Mouse (Mus musculus): Measurements from ENCODE around the gene S100a6. TPM values are rescaled to one million over a fixed set of nuclear protein-coding genes. Genes with fewer than 3 reads are reported as not detected.

Gene S100a6
- total RNA-seq, 2 experiments from 2014 or later: 26.3 to 30.1 TPM

- no peak for DNase-seq (ENCODE audit: low spot score in 2 of 2)
Measured at GRCm38 (mm10) chr3:90625496-90625895, 12.8 kb downstream of the S100a6 start.

- DNase-seq (ENCODE audit: low spot score in 2 of 2): no peak
Measured at GRCm38 (mm10) chr3:90626266-90627021, 13.8 kb downstream of the S100a6 start.

DNA sequence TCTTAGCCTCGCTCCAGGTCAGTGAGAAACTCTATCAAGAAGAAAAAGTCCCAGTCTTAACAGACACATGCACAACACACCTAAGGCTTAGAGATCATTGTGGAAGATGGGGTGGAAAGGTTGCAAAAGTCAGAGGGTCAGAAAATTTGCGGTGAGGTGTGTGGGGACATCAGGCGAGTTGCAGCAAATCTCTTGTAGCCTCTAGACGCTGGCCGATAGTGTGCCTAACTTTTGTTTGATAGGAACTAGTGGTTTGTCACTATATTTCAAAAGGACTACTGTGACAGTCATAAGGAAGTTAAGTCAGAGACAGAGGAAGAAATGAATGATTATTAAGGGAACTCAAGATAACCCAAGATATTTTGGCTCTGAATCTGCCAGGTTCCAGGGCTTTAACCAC, 14.7 kb downstream of the S100a6 start:
- DNase-seq (ENCODE audit: low spot score in 2 of 2): no peak

- DNase-seq (ENCODE audit: low spot score in 2 of 2): no peak
Measured at GRCm38 (mm10) chr3:90627807-90628206, 15.1 kb downstream of the S100a6 start.

- DNase-seq (ENCODE audit: low spot score in 2 of 2): no peak
Measured at GRCm38 (mm10) chr3:90629298-90629697, 16.6 kb downstream of the S100a6 start.

- no peak for DNase-seq (ENCODE audit: low spot score in 2 of 2)
Measured at GRCm38 (mm10) chr3:90631984-90632383, 19.3 kb downstream of the S100a6 start.

DNA sequence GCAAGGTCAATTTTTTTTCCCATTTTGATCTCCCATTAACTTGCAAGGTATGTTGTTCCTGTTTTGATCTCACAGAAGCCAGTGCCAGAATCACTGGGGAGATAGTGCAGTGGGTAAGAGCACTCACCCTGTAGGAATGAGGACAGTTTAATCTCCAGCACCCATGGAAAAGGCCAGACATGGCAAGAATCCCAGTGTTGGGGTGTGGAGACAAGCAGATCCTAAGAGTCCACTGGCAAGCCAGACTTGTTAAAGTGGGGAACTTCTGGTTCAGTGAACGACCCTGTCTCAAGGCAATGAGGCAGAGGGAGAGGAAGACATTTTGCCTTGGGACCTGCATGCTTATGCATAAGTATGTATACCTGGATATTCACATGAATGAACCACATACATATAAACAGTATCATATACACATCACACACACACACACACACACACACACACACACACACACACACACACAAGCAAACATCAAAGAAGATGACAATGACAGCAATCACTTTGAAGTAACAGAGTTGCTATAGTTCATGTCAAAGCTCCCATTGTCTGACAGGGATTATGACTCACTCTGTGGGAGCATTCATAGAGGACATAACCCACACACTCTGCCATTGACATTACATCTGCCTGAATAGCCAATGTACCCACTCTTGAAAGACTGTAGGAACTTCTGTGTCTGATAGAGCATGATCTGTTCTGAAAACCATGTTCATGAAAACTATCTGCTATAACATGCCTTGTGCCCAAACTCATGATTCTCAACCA, 26.0 kb downstream of the S100a6 start:
- DNase-seq (ENCODE audit: low spot score in 2 of 2): no peak

- DNase-seq (ENCODE audit: low spot score in 2 of 2): no peak
Measured at GRCm38 (mm10) chr3:90639511-90640154, 27.0 kb downstream of the S100a6 start.

DNA sequence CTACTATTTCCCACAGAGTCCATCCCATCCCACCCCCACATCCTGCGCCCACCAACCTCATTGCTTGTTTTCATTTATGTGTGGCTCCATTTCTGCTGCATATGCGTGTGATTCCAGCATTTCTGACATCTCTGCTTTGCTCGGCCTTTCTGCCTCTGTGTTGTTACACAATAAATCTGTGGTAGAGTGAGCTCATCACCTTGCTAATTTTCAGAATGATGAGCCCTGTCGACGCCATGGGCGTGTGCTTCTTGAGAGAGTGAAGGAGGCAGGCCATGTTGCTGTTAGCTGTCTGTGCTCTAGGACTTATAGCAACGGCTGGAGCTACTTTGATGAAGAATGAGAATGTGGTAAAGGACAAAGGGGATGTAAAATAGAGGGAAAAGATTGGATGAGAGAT, 28.3 kb downstream of the S100a6 start:
- no peak for DNase-seq (ENCODE audit: low spot score in 2 of 2)

DNA sequence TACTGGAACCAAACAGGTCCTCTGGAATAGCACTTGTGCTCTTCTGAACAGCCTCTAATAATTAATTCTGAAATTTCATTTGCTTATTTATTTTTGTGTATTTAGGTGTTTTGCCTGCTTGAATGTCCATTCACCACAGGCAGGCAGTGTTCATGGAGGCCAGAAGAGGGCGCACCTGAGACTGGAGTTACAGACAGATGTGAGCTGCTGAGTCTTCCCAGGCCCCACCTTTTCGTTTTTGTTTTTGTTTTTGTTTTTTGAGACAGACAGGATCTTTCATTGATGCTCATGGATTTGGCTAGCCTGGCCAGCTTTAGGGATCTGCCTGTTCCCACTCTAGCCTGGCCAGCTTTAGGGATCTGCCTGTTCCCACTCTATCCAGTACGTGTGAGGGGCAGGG, 31.5 kb downstream of the S100a6 start:
- DNase-seq (ENCODE audit: low spot score in 2 of 2): peak in 1 of 2 experiments; percentile 24

- no peak for DNase-seq (ENCODE audit: low spot score in 2 of 2)
Measured at GRCm38 (mm10) chr3:90647291-90647690, 34.6 kb downstream of the S100a6 start.

- peak in 1 of 2 experiments; percentile 8 for DNase-seq (ENCODE audit: low spot score in 2 of 2)
Measured at GRCm38 (mm10) chr3:90648981-90649380, 36.3 kb downstream of the S100a6 start.

DNA sequence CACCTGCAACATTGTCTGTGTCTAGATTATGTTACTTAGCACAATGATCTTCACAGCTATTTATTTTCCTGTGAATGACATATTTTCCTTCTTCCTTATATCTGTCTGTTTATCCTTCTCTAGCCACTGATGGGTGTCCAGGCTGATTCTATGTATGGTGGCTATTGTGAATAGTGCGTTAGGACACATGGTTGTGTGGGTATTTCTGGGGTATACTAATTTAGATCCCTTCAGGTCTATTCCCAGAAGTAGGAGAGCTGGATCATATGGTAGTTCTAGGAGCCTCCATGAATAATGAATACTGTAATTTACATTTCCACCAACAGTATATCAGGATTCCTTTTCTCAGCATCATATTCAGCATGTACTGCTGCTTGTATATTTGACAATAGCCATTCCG, 37.1 kb downstream of the S100a6 start:
- DNase-seq (ENCODE audit: low spot score in 2 of 2): no peak

DNA sequence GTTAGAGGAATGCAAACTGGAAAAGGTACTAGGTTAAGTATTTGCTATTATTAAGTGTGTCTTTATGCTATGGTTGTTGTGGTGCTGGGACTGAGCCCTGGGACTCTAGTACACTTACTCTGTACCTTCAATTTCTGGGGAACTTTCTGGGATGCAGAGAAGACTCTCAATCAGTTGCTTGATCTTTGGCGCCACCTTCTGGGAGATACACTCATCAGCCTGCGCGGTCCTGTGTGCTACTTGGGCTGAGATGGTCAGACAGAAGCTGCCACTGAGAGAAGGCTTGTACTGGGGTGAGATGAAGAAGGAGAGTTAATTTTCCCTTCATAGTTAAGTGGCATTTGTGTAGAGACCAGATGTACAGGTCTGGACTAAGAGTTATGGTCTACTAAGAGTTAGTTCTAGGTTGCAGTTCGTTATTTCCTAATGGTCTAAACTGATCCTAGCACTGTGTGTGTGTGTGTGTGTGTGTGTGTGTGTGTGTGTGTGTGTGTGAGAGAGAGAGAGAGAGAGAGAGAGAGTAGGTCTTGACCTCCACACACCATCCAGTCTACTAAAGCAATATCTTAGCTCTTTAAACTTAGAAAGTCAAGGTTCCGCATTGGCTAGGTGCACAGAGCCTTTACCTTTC, 40.3 kb downstream of the S100a6 start:
- peak; percentile 66 to 85 for DNase-seq (ENCODE audit: low spot score in 2 of 2)

- no peak for DNase-seq (ENCODE audit: low spot score in 2 of 2)
Measured at GRCm38 (mm10) chr3:90653717-90654116, 41.0 kb downstream of the S100a6 start, which contains the start of gene S100a7a. S100a7a (plus strand) TSS chr3:90654017.

DNA sequence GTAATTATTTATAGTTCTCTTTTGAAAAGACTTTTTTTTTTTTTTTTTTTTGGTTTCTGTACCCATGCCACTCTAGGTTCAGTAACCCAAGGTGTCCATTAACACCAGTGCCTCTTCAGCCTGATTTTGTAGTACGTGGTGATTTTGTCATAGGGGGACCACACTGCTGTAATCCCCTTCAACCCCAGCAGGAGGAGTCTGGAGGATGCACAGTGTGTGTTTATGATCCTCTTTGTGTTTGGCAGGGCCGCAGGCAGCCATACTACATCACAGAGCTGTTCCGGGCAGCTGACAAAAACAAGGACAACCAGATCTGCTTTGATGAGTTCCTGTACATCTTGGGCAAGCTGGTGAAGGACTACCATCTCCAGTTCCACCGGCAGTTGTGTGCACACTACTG, 44.7 kb downstream of the S100a6 start:
- DNase-seq (ENCODE audit: low spot score in 2 of 2): no peak

- no peak for DNase-seq (ENCODE audit: low spot score in 2 of 2)
Measured at GRCm38 (mm10) chr3:90659364-90660044, 46.8 kb downstream of the S100a6 start.

DNA sequence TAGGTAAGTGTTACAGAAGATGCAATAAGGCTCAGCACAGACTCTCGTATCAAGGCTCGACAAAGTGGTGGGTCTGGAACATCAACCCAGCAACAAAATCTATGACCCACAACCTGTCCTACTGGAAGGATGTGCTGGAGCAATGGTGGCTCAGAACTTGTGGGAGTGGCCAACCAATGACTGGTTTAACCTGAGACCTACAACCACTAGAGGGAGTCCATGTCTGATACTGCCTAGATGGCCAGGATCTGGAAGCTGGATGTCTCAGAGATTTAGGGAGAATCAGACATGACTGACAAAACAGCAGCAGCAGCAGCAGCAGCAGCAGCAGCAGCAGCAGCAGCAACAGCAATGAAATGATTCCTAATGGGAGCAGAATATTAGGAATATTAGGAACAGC, 51.5 kb downstream of the S100a6 start:
- DNase-seq (ENCODE audit: low spot score in 2 of 2): no peak

DNA sequence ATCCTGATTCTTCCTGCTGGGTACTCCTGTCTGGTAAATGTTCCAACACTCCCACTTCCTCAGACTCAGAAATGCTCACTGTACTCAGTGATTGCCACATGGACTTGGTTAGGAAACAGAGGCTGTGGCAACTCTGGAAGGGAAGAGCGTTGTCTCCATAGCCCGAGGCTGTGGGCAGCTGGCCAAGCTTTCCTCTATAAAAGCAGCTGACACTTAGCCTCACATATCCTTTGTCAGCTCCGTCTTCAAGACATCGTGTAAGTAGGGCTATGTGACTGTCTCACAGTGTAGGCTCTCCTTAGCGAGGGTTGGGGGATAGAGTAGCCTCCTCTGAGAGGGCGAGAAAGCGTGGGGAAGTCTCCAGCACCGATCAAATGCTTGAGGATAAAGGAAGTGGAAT, 56.2 kb downstream of the S100a6 start, which contains the start of gene S100a8:
Gene S100a8, plus strand, starts transcription at position 133 of the 400 bp plus-strand sequence.
- DNase-seq (ENCODE audit: low spot score in 2 of 2): no peak

Data from layer of hippocampus, postnatal 14 days (tissue).